Mouse (Mus musculus): ENCODE measurements around the gene Slfn1.
"Not testable (repeated sequence)": the region's sequence is repeated elsewhere in the genome, so short reads cannot be mapped to it uniquely, and the experiment has no call there.

DNA sequence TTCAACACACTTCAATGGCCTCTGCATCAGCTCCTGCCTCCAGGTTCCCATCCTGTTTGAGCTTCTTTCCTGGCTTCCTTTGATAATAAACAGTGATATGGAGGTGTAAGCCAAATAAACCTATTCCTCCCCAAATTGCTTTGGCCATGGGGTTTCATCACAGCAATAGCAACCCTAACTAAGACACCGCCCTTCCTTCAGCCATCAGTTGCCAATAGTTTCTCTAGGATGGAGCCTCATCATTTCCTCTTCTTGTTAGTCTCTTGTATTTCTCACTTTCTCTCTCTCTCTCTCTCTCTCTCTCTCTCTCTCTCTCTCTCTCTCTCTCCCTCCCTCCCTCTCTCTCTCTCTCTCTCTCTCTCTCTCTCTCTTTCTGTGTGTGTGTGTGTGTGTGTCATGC lies 32.3 kb downstream of the Slfn1 start:
- TF ChIP-seq POLR2A (IDR thresholded peaks at IDR 0.05; ENCODE audit: borderline replicate concordance, low read depth, low read length); CTCF (IDR thresholded peaks at IDR 0.05; ENCODE audit: low read depth, low read length): not testable (repeated sequence)

Data from bone marrow macrophage, adult 2 months (primary cell).